Mouse (Mus musculus) adrenal gland, postnatal 4 days (tissue): ENCODE results near the gene Kcnj15. TPM values are rescaled to one million over a fixed set of nuclear protein-coding genes. Genes with fewer than 3 reads are reported as not detected.

ENCODE experiments used
- DNase-seq, 2 experiments: peaks; one replicate each; pipeline ENCODE4 v3.0.0; 2021 to 2022; ENCODE audit warnings: low spot score in 2 of 2, mixed read lengths in 2 of 2
- total RNA-seq, 2 experiments: library from RNA; stranded (reverse); gene quantifications; 2 replicates each; pipeline ENCODE4 v1.2.3; 2021

Kcnj15 gene
- total RNA-seq, 2 experiments from 2014 or later: 0.73 to 9.8 TPM

GRCm38 (mm10) chr16:95289375-95289774, 32.0 kb downstream of the Kcnj15 start:
- DNase-seq: no peak

- DNase-seq: no peak
These were observed 34.2 kb downstream of the Kcnj15 start for GRCm38 (mm10) chr16:95291450-95292101.

- DNase-seq: no peak
These were observed 35.6 kb downstream of the Kcnj15 start for GRCm38 (mm10) chr16:95292843-95293505.

- DNase-seq: no peak
These were observed 40.3 kb downstream of the Kcnj15 start for GRCm38 (mm10) chr16:95297651-95298050.

GRCm38 (mm10) chr16:95301667-95302066, 44.3 kb downstream of the Kcnj15 start:
- DNase-seq: no peak

- no peak for DNase-seq
These were observed 46.3 kb downstream of the Kcnj15 start for GRCm38 (mm10) chr16:95303676-95304075.

GRCm38 (mm10) chr16:95307823-95308360, 50.5 kb downstream of the Kcnj15 start:
- DNase-seq: no peak

GRCm38 (mm10) chr16:95321945-95322625, 64.7 kb downstream of the Kcnj15 start:
- no peak for DNase-seq

GRCm38 (mm10) chr16:95332159-95332558, 74.8 kb downstream of the Kcnj15 start:
- DNase-seq: no peak

- DNase-seq: peak; percentile 21 to 57
These were observed 83.8 kb downstream of the Kcnj15 start for GRCm38 (mm10) chr16:95340885-95341791.

- DNase-seq: no peak
These were observed 84.7 kb downstream of the Kcnj15 start for GRCm38 (mm10) chr16:95342030-95342429.

- DNase-seq: no peak
These were observed 87.6 kb downstream of the Kcnj15 start for GRCm38 (mm10) chr16:95344961-95345360.

- DNase-seq: peak in 1 of 2 experiments; percentile 47
These were observed 88.5 kb downstream of the Kcnj15 start for GRCm38 (mm10) chr16:95345882-95346281.

GRCm38 (mm10) chr16:95347202-95347601, 89.8 kb downstream of the Kcnj15 start:
- no peak for DNase-seq

GRCm38 (mm10) chr16:95348555-95348954, 91.2 kb downstream of the Kcnj15 start:
- DNase-seq: no peak

GRCm38 (mm10) chr16:95349344-95349743, 92.0 kb downstream of the Kcnj15 start:
- no peak for DNase-seq

GRCm38 (mm10) chr16:95349745-95350144, 92.4 kb downstream of the Kcnj15 start:
- no peak for DNase-seq
